Mouse (Mus musculus) spleen, adult 2 months (tissue): ENCODE measurements around the gene Ldah.

ENCODE experiments used
- CTCF ChIP-seq: fragments of 200-500 bp; IDR thresholded peaks from 2 replicates; pipeline ENCODE4 v1.5.1; 2011; ENCODE audit warnings: mild to moderate bottlenecking, inconsistent platforms; ENCODE audit not compliant: insufficient read depth, insufficient read length, insufficient replicate concordance; ENCODE audit errors: extremely low read depth
- POLR2A ChIP-seq: fragments of 200-500 bp; IDR thresholded peaks from 2 replicates; pipeline ENCODE4 v1.6.1; 2011; ENCODE audit warnings: low read depth, low read length, inconsistent platforms

DNA sequence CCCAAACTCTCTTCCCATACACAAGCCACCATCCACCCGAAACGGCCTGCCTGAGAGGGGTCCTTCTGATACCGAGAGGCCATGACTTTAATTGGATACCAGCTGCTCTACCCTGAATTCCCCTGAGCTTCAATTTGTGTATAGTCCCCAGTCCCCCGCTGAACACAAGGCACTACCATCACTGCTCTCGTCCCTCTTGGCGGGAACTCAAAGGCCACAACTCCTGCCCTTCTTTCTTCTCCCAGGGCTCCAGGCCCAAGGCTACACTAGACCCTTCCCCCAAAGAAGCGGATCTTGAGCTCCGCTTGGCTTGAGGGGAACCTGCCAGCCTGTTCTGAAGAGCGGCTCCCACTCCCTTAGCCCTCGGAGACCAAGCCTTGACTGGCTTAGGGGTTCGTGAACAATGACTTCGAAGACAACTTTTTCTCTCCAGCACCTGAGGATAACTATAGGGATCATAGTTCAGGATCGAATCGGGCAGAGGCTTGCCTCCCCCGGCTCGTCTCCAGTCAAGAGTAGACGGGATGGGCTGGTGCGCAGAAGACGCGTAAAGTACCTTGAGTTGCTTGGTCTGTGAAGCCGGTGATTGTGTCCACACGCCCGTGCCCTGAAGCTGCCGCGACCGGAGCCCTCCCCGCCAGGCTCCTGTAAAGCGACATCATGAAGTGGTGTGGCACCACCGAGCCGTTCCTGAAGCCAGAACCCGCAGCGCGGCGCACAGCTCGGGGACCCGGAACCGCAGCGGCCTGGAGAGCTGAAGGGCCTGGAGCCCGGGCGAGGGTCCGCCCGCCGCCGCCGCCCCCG lies 93.3 kb downstream of the Ldah start:
- TF ChIP-seq POLR2A (no peak), CTCF (no peak)
